Mouse (Mus musculus): ENCODE data around the gene Rad9a. TPM values are rescaled to one million over a fixed set of nuclear protein-coding genes. Genes with fewer than 3 reads are reported as not detected.

Gene Rad9a
- total and polyA plus RNA-seq, 3 experiments, result 21.3 to 37.9 TPM; not detected in 1

DNA sequence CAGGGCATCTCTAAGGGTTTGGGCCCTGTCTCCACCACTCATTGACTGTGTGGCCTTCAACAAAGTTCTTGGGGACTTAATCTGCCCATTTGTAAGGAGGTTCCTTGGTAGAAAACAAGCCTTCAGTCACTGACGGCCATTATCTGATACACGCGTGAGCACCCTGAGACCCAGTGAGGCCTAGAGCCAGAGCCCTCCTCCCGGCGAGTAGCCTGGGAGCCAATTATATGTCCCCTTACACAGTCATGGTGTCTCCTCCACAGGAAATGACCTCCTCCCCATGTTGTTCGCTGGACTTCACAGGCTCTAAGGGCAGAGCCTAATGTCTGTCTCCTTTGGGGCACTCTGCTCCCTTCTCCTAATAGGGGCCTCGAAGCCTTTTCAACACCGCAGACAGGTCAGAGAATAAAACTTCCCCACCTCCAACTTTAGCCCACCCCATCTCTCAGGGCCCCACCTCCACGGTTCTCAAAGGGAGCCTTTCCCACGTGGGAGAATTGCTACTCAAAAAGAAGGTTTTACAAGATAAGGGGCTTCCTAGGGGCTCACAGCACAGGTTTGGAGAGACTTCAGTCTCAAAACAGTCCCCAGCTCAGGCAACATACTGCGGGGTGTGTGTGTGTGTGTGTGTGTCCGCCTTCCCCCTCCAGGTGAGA is 55.0 kb downstream of the Rad9a start:
- no peak overlapping the region for H3K27ac ChIP-seq (ENCODE audit: control insufficient read depth, low read depth, low read length)
- H3K9me3 ChIP-seq (replicated peaks; ENCODE audit: insufficient read depth, low read length), result no peaks in the 10 kb centered on the region
- H3K4me3 ChIP-seq (ENCODE audit: control insufficient read depth in 1 of 2, insufficient read depth in 1 of 2, low read depth in 2 of 2, low read length in 2 of 2), result no peak overlapping the region
- no peak for DNase-seq (ENCODE audit: low read depth, low spot score)
- H3K27me3 ChIP-seq (ENCODE audit: control insufficient read depth in 1 of 2, insufficient read depth in 2 of 2, low read length in 2 of 2), result no peaks in the 10 kb centered on the region
- peaks cover 5 to 14% of the 10 kb centered on the region in 2 experiments; a peak in 3 of 4 replicates for H3K4me1 ChIP-seq (ENCODE audit: control insufficient read depth in 1 of 2, insufficient read depth in 2 of 2, low read length in 2 of 2)
- TF ChIP-seq POLR2A (IDR thresholded peaks at IDR 0.05; ENCODE audit: control insufficient read depth in 1 of 2, insufficient read depth in 1 of 2, low read depth in 1 of 2, low read length in 2 of 2, poor library complexity in 1 of 2) (no peak), POLR2AphosphoS5 (IDR thresholded peaks at IDR 0.05; ENCODE audit: borderline replicate concordance, low read depth, low read length) (no peak), MXI1 (IDR thresholded peaks at IDR 0.05; ENCODE audit: low read depth, low read length) (no peak), MAX (IDR thresholded peaks at IDR 0.05; ENCODE audit: low read length) (no peak), MAFK (IDR thresholded peaks at IDR 0.05; ENCODE audit: borderline replicate concordance, low read depth, low read length) (no peak), USF2 (IDR thresholded peaks at IDR 0.05; ENCODE audit: borderline replicate concordance in 1 of 2, insufficient read depth in 1 of 2, low read depth in 1 of 2, low read length in 2 of 2) (no peak), TBP (IDR thresholded peaks at IDR 0.05; ENCODE audit: low read depth, low read length) (no peak), ELF1 (IDR thresholded peaks at IDR 0.05; ENCODE audit: low read depth, low read length) (no peak), EP300 (IDR thresholded peaks at IDR 0.05; ENCODE audit: low read depth in 1 of 2, low read length in 2 of 2) (no peak), MAZ (IDR thresholded peaks at IDR 0.05; ENCODE audit: low read depth, low read length) (no peak), MEF2A (IDR thresholded peaks at IDR 0.05; ENCODE audit: extremely low read depth, insufficient replicate concordance, low read depth, low read length, poor library complexity, severe bottlenecking) (no peak), BHLHE40 (IDR thresholded peaks at IDR 0.05; ENCODE audit: borderline replicate concordance, low read depth, low read length) (no peak), SIN3A (IDR thresholded peaks at IDR 0.05; ENCODE audit: low read length) (no peak)
- H3K79me2 ChIP-seq (ENCODE audit: control insufficient read depth, insufficient read depth, low read length, poor library complexity), result peaks cover 9% of the 10 kb centered on the region
- no peak overlapping the region for H3K9ac ChIP-seq (ENCODE audit: control insufficient read depth, low read depth, low read length, poor library complexity, severe bottlenecking)
- peaks cover 0 to 3% of the 10 kb centered on the region in 2 experiments; a peak in 1 of 4 replicates for H3K36me3 ChIP-seq (ENCODE audit: control insufficient read depth in 1 of 2, insufficient read depth in 2 of 2, low read length in 2 of 2)

GRCm38 (mm10) chr19:4145936-4146335 is 55.5 kb downstream of the Rad9a start:
- peaks cover 5 to 14% of the 10 kb centered on the region in 2 experiments; a peak in 3 of 4 replicates for H3K4me1 ChIP-seq (ENCODE audit: control insufficient read depth in 1 of 2, insufficient read depth in 2 of 2, low read length in 2 of 2)
- no peaks in the 10 kb centered on the region for H3K27me3 ChIP-seq (ENCODE audit: control insufficient read depth in 1 of 2, insufficient read depth in 2 of 2, low read length in 2 of 2)
- no peak overlapping the region for H3K4me3 ChIP-seq (ENCODE audit: control insufficient read depth in 1 of 2, insufficient read depth in 1 of 2, low read depth in 2 of 2, low read length in 2 of 2)
- DNase-seq (ENCODE audit: low read depth, low spot score), result no peak
- H3K9me3 ChIP-seq (replicated peaks; ENCODE audit: insufficient read depth, low read length), result no peaks in the 10 kb centered on the region
- peaks cover 0 to 3% of the 10 kb centered on the region in 2 experiments; a peak in 1 of 4 replicates for H3K36me3 ChIP-seq (ENCODE audit: control insufficient read depth in 1 of 2, insufficient read depth in 2 of 2, low read length in 2 of 2)
- H3K9ac ChIP-seq (ENCODE audit: control insufficient read depth, low read depth, low read length, poor library complexity, severe bottlenecking), result no peak overlapping the region
- no peak overlapping the region for H3K27ac ChIP-seq (ENCODE audit: control insufficient read depth, low read depth, low read length)
- H3K79me2 ChIP-seq (ENCODE audit: control insufficient read depth, insufficient read depth, low read length, poor library complexity), result peaks cover 9% of the 10 kb centered on the region
- no peak for TF ChIP-seq ETS1 (IDR thresholded peaks at IDR 0.05; ENCODE audit: low read depth, low read length)
- TF ChIP-seq SIN3A (IDR thresholded peaks at IDR 0.05; ENCODE audit: low read length), result no peak
- no peak for TF ChIP-seq RAD21 (IDR thresholded peaks at IDR 0.05; ENCODE audit: low read depth, low read length)
- TF ChIP-seq ZKSCAN1 (IDR thresholded peaks at IDR 0.05; ENCODE audit: low read depth, low read length), result no peak
- TF ChIP-seq CTCF (IDR thresholded peaks at IDR 0.05 in 2 of 3, conservative IDR thresholded peaks at IDR 0.05 in 1 of 3; ENCODE audit: control insufficient read depth in 1 of 3, insufficient read depth in 1 of 3, low read depth in 2 of 3, low read length in 3 of 3, poor library complexity in 1 of 3, severe bottlenecking in 1 of 3), result no peak
- TF ChIP-seq TBP (IDR thresholded peaks at IDR 0.05; ENCODE audit: low read depth, low read length), result no peak
- TF ChIP-seq MAFK (IDR thresholded peaks at IDR 0.05; ENCODE audit: borderline replicate concordance, low read depth, low read length), result no peak
- TF ChIP-seq TCF12 (IDR thresholded peaks at IDR 0.05; ENCODE audit: low read depth, low read length), result no peak
- TF ChIP-seq MXI1 (IDR thresholded peaks at IDR 0.05; ENCODE audit: low read depth, low read length), result no peak
- TF ChIP-seq E2F4 (IDR thresholded peaks at IDR 0.05; ENCODE audit: borderline replicate concordance, low read depth, low read length), result no peak

Other genes with a start within 250 kb of the Rad9a start
Only the 30 nearest of the 31 such genes appear.
- not detected in 2 replicates for gene Aldh3b2, start 229.3 kb downstream of the Rad9a start, total RNA-seq (2012; rRNA removed)
- gene Aldh3b2, start 229.3 kb downstream of the Rad9a start, polyA plus RNA-seq (2012; ENCODE audit: insufficient read depth in 1 of 2, insufficient read length in 2 of 2, low read depth in 1 of 2, low replicate concordance in 2 of 2, missing spikeins in 1 of 2), result not detected
- 3.3 and 5.9 TPM in 2 replicates for gene Acy3, start 215.1 kb downstream of the Rad9a start, total RNA-seq (2012; rRNA removed)
- gene Acy3, start 215.1 kb downstream of the Rad9a start, polyA plus RNA-seq (2012; ENCODE audit: insufficient read depth in 1 of 2, insufficient read length in 2 of 2, low read depth in 1 of 2, low replicate concordance in 2 of 2, missing spikeins in 1 of 2), result 10 to 100 TPM in 1 of 2 experiments, not detected in 1; 12.1 TPM
- gene Tbx10, start 208.9 kb downstream of the Rad9a start, total RNA-seq (2012; rRNA removed), result not detected in 2 replicates
- not detected for gene Tbx10, start 208.9 kb downstream of the Rad9a start, polyA plus RNA-seq (2012; ENCODE audit: insufficient read depth in 1 of 2, insufficient read length in 2 of 2, low read depth in 1 of 2, low replicate concordance in 2 of 2, missing spikeins in 1 of 2)
- 64.8 and 71.5 TPM in 2 replicates for gene Nudt8, start 201.1 kb downstream of the Rad9a start, total RNA-seq (2012; rRNA removed)
- 10 to 100 TPM in 1 of 2 experiments, not detected in 1; 58.1 TPM for gene Nudt8, start 201.1 kb downstream of the Rad9a start, polyA plus RNA-seq (2012; ENCODE audit: insufficient read depth in 1 of 2, insufficient read length in 2 of 2, low read depth in 1 of 2, low replicate concordance in 2 of 2, missing spikeins in 1 of 2)
- 1.8 and 3.6 TPM in 2 replicates for gene Gm49405, start 201.0 kb downstream of the Rad9a start, total RNA-seq (2012; rRNA removed)
- gene Gm49405, start 201.0 kb downstream of the Rad9a start, polyA plus RNA-seq (2012; ENCODE audit: insufficient read depth in 1 of 2, insufficient read length in 2 of 2, low read depth in 1 of 2, low replicate concordance in 2 of 2, missing spikeins in 1 of 2), result 1 to 10 TPM in 1 of 2 experiments, not detected in 1; 5.7 TPM
- 6.8 and 9.9 TPM in 2 replicates for gene Doc2g, start 198.3 kb downstream of the Rad9a start, total RNA-seq (2012; rRNA removed)
- gene Doc2g, start 198.3 kb downstream of the Rad9a start, polyA plus RNA-seq (2012; ENCODE audit: insufficient read depth in 1 of 2, insufficient read length in 2 of 2, low read depth in 1 of 2, low replicate concordance in 2 of 2, missing spikeins in 1 of 2), result 10 to 100 TPM in 1 of 2 experiments, not detected in 1; 16.0 TPM
- 235 and 267 TPM in 2 replicates for gene Ndufv1, start 188.9 kb downstream of the Rad9a start, total RNA-seq (2012; rRNA removed)
- 100 to 1,000 TPM in 1 of 2 experiments, not detected in 1; 218 TPM for gene Ndufv1, start 188.9 kb downstream of the Rad9a start, polyA plus RNA-seq (2012; ENCODE audit: insufficient read depth in 1 of 2, insufficient read length in 2 of 2, low read depth in 1 of 2, low replicate concordance in 2 of 2, missing spikeins in 1 of 2)
- gene Gstp1, start 163.7 kb downstream of the Rad9a start, total RNA-seq (2012; rRNA removed), result 251 and 270 TPM in 2 replicates
- gene Gstp1, start 163.7 kb downstream of the Rad9a start, polyA plus RNA-seq (2012; ENCODE audit: insufficient read depth in 1 of 2, insufficient read length in 2 of 2, low read depth in 1 of 2, low replicate concordance in 2 of 2, missing spikeins in 1 of 2), result 100 to 1,000 TPM in 1 of 2 experiments, not detected in 1; 369 TPM
- 7.4 TPM in 1 of 2 replicates, not detected in the other for gene Gstp2, start 155.6 kb downstream of the Rad9a start, total RNA-seq (2012; rRNA removed)
- gene Gstp2, start 155.6 kb downstream of the Rad9a start, polyA plus RNA-seq (2012; ENCODE audit: insufficient read depth in 1 of 2, insufficient read length in 2 of 2, low read depth in 1 of 2, low replicate concordance in 2 of 2, missing spikeins in 1 of 2), result under 1 TPM in 1 of 2 experiments, not detected in 1; 0.65 TPM
- gene Gstp3, start 142.1 kb downstream of the Rad9a start, total RNA-seq (2012; rRNA removed), result not detected in 2 replicates
- gene Gstp3, start 142.1 kb downstream of the Rad9a start, polyA plus RNA-seq (2012; ENCODE audit: insufficient read depth in 1 of 2, insufficient read length in 2 of 2, low read depth in 1 of 2, low replicate concordance in 2 of 2, missing spikeins in 1 of 2), result under 1 TPM in 1 of 2 experiments, not detected in 1; 0.84 TPM
- not detected in 2 replicates for gene Cabp2, start 120.1 kb downstream of the Rad9a start, total RNA-seq (2012; rRNA removed)
- under 1 TPM in 1 of 2 experiments, not detected in 1; 0.14 TPM for gene Cabp2, start 120.1 kb downstream of the Rad9a start, polyA plus RNA-seq (2012; ENCODE audit: insufficient read depth in 1 of 2, insufficient read length in 2 of 2, low read depth in 1 of 2, low replicate concordance in 2 of 2, missing spikeins in 1 of 2)
- gene Cdk2ap2, start 104.5 kb downstream of the Rad9a start, total RNA-seq (2012; rRNA removed), result 53.4 and 53.5 TPM in 2 replicates
- gene Cdk2ap2, start 104.5 kb downstream of the Rad9a start, polyA plus RNA-seq (2012; ENCODE audit: insufficient read depth in 1 of 2, insufficient read length in 2 of 2, low read depth in 1 of 2, low replicate concordance in 2 of 2, missing spikeins in 1 of 2), result 10 to 100 TPM in 1 of 2 experiments, not detected in 1; 97.6 TPM
- gene Pitpnm1, start 101.7 kb downstream of the Rad9a start, total RNA-seq (2012; rRNA removed), result 18.4 and 25.3 TPM in 2 replicates
- 10 to 100 TPM in 1 of 2 experiments, not detected in 1; 51.2 TPM for gene Pitpnm1, start 101.7 kb downstream of the Rad9a start, polyA plus RNA-seq (2012; ENCODE audit: insufficient read depth in 1 of 2, insufficient read length in 2 of 2, low read depth in 1 of 2, low replicate concordance in 2 of 2, missing spikeins in 1 of 2)
- 37.8 and 40.0 TPM in 2 replicates for gene Aip, start 75.8 kb downstream of the Rad9a start, total RNA-seq (2012; rRNA removed)
- gene Aip, start 75.8 kb downstream of the Rad9a start, polyA plus RNA-seq (2012; ENCODE audit: insufficient read depth in 1 of 2, insufficient read length in 2 of 2, low read depth in 1 of 2, low replicate concordance in 2 of 2, missing spikeins in 1 of 2), result 100 to 1,000 TPM in 1 of 2 experiments, not detected in 1; 101 TPM
- not detected in 2 replicates for gene Gpr152, start 61.9 kb downstream of the Rad9a start, total RNA-seq (2012; rRNA removed)
- gene Gpr152, start 61.9 kb downstream of the Rad9a start, polyA plus RNA-seq (2012; ENCODE audit: insufficient read depth in 1 of 2, insufficient read length in 2 of 2, low read depth in 1 of 2, low replicate concordance in 2 of 2, missing spikeins in 1 of 2), result under 1 TPM in 1 of 2 experiments, not detected in 1; 0.03 TPM
- 0.08 and 0.13 TPM in 2 replicates for gene Cabp4, start 57.6 kb downstream of the Rad9a start, total RNA-seq (2012; rRNA removed)
- gene Cabp4, start 57.6 kb downstream of the Rad9a start, polyA plus RNA-seq (2012; ENCODE audit: insufficient read depth in 1 of 2, insufficient read length in 2 of 2, low read depth in 1 of 2, low replicate concordance in 2 of 2, missing spikeins in 1 of 2), result under 1 TPM in 1 of 2 experiments, not detected in 1; 0.24 TPM
- 54.1 and 55.5 TPM in 2 replicates for gene Coro1b, start 53.0 kb downstream of the Rad9a start, total RNA-seq (2012; rRNA removed)
- gene Coro1b, start 53.0 kb downstream of the Rad9a start, polyA plus RNA-seq (2012; ENCODE audit: insufficient read depth in 1 of 2, insufficient read length in 2 of 2, low read depth in 1 of 2, low replicate concordance in 2 of 2, missing spikeins in 1 of 2), result 100 to 1,000 TPM in 1 of 2 experiments, not detected in 1; 111 TPM
- 75.7 and 80.3 TPM in 2 replicates for gene Ptprcap, start 48.1 kb downstream of the Rad9a start, total RNA-seq (2012; rRNA removed)
- 10 to 100 TPM in 1 of 2 experiments, not detected in 1; 67.9 TPM for gene Ptprcap, start 48.1 kb downstream of the Rad9a start, polyA plus RNA-seq (2012; ENCODE audit: insufficient read depth in 1 of 2, insufficient read length in 2 of 2, low read depth in 1 of 2, low replicate concordance in 2 of 2, missing spikeins in 1 of 2)
- 7.4 and 8.7 TPM in 2 replicates for gene Rps6kb2, start 38.3 kb downstream of the Rad9a start, total RNA-seq (2012; rRNA removed)
- gene Rps6kb2, start 38.3 kb downstream of the Rad9a start, polyA plus RNA-seq (2012; ENCODE audit: insufficient read depth in 1 of 2, insufficient read length in 2 of 2, low read depth in 1 of 2, low replicate concordance in 2 of 2, missing spikeins in 1 of 2), result 10 to 100 TPM in 1 of 2 experiments, not detected in 1; 19.8 TPM
- gene Carns1, start 26.2 kb downstream of the Rad9a start, total RNA-seq (2012; rRNA removed), result 0.39 and 0.81 TPM in 2 replicates
- under 1 TPM in 1 of 2 experiments, not detected in 1; 0.63 TPM for gene Carns1, start 26.2 kb downstream of the Rad9a start, polyA plus RNA-seq (2012; ENCODE audit: insufficient read depth in 1 of 2, insufficient read length in 2 of 2, low read depth in 1 of 2, low replicate concordance in 2 of 2, missing spikeins in 1 of 2)
- gene Tbc1d10c, start 10.4 kb downstream of the Rad9a start, total RNA-seq (2012; rRNA removed), result 14.0 and 15.2 TPM in 2 replicates
- 10 to 100 TPM in 1 of 2 experiments, not detected in 1; 15.5 TPM for gene Tbc1d10c, start 10.4 kb downstream of the Rad9a start, polyA plus RNA-seq (2012; ENCODE audit: insufficient read depth in 1 of 2, insufficient read length in 2 of 2, low read depth in 1 of 2, low replicate concordance in 2 of 2, missing spikeins in 1 of 2)
- 437 and 453 TPM in 2 replicates for gene Ppp1ca, start 9.6 kb downstream of the Rad9a start, total RNA-seq (2012; rRNA removed)
- 100 to 1,000 TPM; 455 to 505 TPM for gene Ppp1ca, start 9.6 kb downstream of the Rad9a start, polyA plus RNA-seq (2012; ENCODE audit: insufficient read depth in 1 of 2, insufficient read length in 2 of 2, low read depth in 1 of 2, low replicate concordance in 2 of 2, missing spikeins in 1 of 2)
- 0.13 and 0.42 TPM in 2 replicates for gene Clcf1, start 12.6 kb upstream of the Rad9a start, total RNA-seq (2012; rRNA removed)
- 1 to 10 TPM in 1 of 2 experiments, not detected in 1; 2.3 TPM for gene Clcf1, start 12.6 kb upstream of the Rad9a start, polyA plus RNA-seq (2012; ENCODE audit: insufficient read depth in 1 of 2, insufficient read length in 2 of 2, low read depth in 1 of 2, low replicate concordance in 2 of 2, missing spikeins in 1 of 2)
- not detected in 2 replicates for gene AC109138.7, start 12.7 kb upstream of the Rad9a start, total RNA-seq (2012; rRNA removed)
- not detected for gene AC109138.7, start 12.7 kb upstream of the Rad9a start, polyA plus RNA-seq (2012; ENCODE audit: insufficient read depth in 1 of 2, insufficient read length in 2 of 2, low read depth in 1 of 2, low replicate concordance in 2 of 2, missing spikeins in 1 of 2)
- gene Pold4, start 30.2 kb upstream of the Rad9a start, total RNA-seq (2012; rRNA removed), result 18.5 and 21.1 TPM in 2 replicates
- 10 to 100 TPM in 1 of 2 experiments, not detected in 1; 40.4 TPM for gene Pold4, start 30.2 kb upstream of the Rad9a start, polyA plus RNA-seq (2012; ENCODE audit: insufficient read depth in 1 of 2, insufficient read length in 2 of 2, low read depth in 1 of 2, low replicate concordance in 2 of 2, missing spikeins in 1 of 2)
- 7.4 and 9.2 TPM in 2 replicates for gene Ssh3, start 67.5 kb upstream of the Rad9a start, total RNA-seq (2012; rRNA removed)
- gene Ssh3, start 67.5 kb upstream of the Rad9a start, polyA plus RNA-seq (2012; ENCODE audit: insufficient read depth in 1 of 2, insufficient read length in 2 of 2, low read depth in 1 of 2, low replicate concordance in 2 of 2, missing spikeins in 1 of 2), result 10 to 100 TPM in 1 of 2 experiments, not detected in 1; 14.1 TPM
- gene Ankrd13d, start 81.5 kb upstream of the Rad9a start, total RNA-seq (2012; rRNA removed), result 0.96 and 1.4 TPM in 2 replicates
- 1 to 10 TPM in 1 of 2 experiments, not detected in 1; 2.6 TPM for gene Ankrd13d, start 81.5 kb upstream of the Rad9a start, polyA plus RNA-seq (2012; ENCODE audit: insufficient read depth in 1 of 2, insufficient read length in 2 of 2, low read depth in 1 of 2, low replicate concordance in 2 of 2, missing spikeins in 1 of 2)
- gene Grk2, start 104.6 kb upstream of the Rad9a start, total RNA-seq (2012; rRNA removed), result 65.1 and 75.2 TPM in 2 replicates
- gene Grk2, start 104.6 kb upstream of the Rad9a start, polyA plus RNA-seq (2012; ENCODE audit: insufficient read depth in 1 of 2, insufficient read length in 2 of 2, low read depth in 1 of 2, low replicate concordance in 2 of 2, missing spikeins in 1 of 2), result 100 to 1,000 TPM in 1 of 2 experiments, not detected in 1; 105 TPM
- gene Kdm2a, start 196.6 kb upstream of the Rad9a start, total RNA-seq (2012; rRNA removed), result 20.3 and 24.8 TPM in 2 replicates
- 10 to 100 TPM in 1 of 2 experiments, not detected in 1; 55.9 TPM for gene Kdm2a, start 196.6 kb upstream of the Rad9a start, polyA plus RNA-seq (2012; ENCODE audit: insufficient read depth in 1 of 2, insufficient read length in 2 of 2, low read depth in 1 of 2, low replicate concordance in 2 of 2, missing spikeins in 1 of 2)
- gene Rhod, start 237.8 kb upstream of the Rad9a start, total RNA-seq (2012; rRNA removed), result not detected in 2 replicates
- gene Rhod, start 237.8 kb upstream of the Rad9a start, polyA plus RNA-seq (2012; ENCODE audit: insufficient read depth in 1 of 2, insufficient read length in 2 of 2, low read depth in 1 of 2, low replicate concordance in 2 of 2, missing spikeins in 1 of 2), result under 1 TPM in 1 of 2 experiments, not detected in 1; 0.06 TPM